Mouse (Mus musculus) adrenal gland, adult 10 weeks (tissue): Measurements from ENCODE around the gene Upf2. TPM values are rescaled to one million over a fixed set of nuclear protein-coding genes. Genes with fewer than 3 reads are reported as not detected.

Experiments used
- polyA plus RNA-seq: library from polyadenylated mRNA; stranded (reverse); fragments of 350-450 nt; fragmentation: Illumina TruSeq; extraction: RNeasy Lipid Tissue Mini Kit (QIAGEN cat#74804); gene quantifications from one replicate; pipeline ENCODE4 v1.2.3, GENCODE M21; 2014; ENCODE audit warnings: low read depth, low replicate concordance

Gene Upf2
- 77.6 TPM for polyA plus RNA-seq

GRCm38 (mm10) chr2:5950766-5951595, at the start of gene Upf2:
TSS of gene Upf2 (plus strand) at chr2:5951469.

GRCm38 (mm10) chr2:5942416-5943032, 8.7 kb upstream of the Upf2 start, which contains the start of gene Dhtkd1:
TSS of gene Dhtkd1 (minus strand) at chr2:5942792.

Other genes with a start within 250 kb of the Upf2 start
- 8.3 TPM for gene Camk1d, start 237.0 kb upstream of the Upf2 start, polyA plus RNA-seq
- 44.2 TPM for gene Nudt5, start 106.5 kb upstream of the Upf2 start, polyA plus RNA-seq
- 261 TPM for gene Cdc123, start 106.3 kb upstream of the Upf2 start, polyA plus RNA-seq
- not detected for gene Gm13199, start 88.5 kb upstream of the Upf2 start, polyA plus RNA-seq
- gene Sec61a2, start 56.0 kb upstream of the Upf2 start, polyA plus RNA-seq, result 54.1 TPM
- gene Dhtkd1, start 8.7 kb upstream of the Upf2 start, polyA plus RNA-seq, result 10.6 TPM
- 7.9 TPM for gene Proser2, start 178.7 kb downstream of the Upf2 start, polyA plus RNA-seq